Mouse (Mus musculus): ENCODE measurements around the gene Tmem81.

- TF ChIP-seq CTCF (IDR thresholded peaks at IDR 0.05; ENCODE audit: control insufficient read depth, insufficient read depth, insufficient read length) (no peak), FOSL1 (IDR thresholded peaks at IDR 0.05; ENCODE audit: insufficient read depth, low read length, poor library complexity, severe bottlenecking) (no peak), USF1 (IDR thresholded peaks at IDR 0.05; ENCODE audit: low read depth) (no peak), MAX (IDR thresholded peaks at IDR 0.05) (no peak), MYOG (IDR thresholded peaks at IDR 0.05; ENCODE audit: control insufficient read depth, extremely low read depth, insufficient read length) (no peak), CEBPB (IDR thresholded peaks at IDR 0.05; ENCODE audit: low read depth) (no peak)
These were observed 30.4 kb downstream of the Tmem81 start for GRCm38 (mm10) chr1:132536416-132536815.
